Mouse (Mus musculus): ENCODE measurements around the gene Adamts17. TPM values are rescaled to one million over a fixed set of nuclear protein-coding genes. Genes with fewer than 3 reads are reported as not detected.

Adamts17 gene
- polyA plus RNA-seq, 1 experiment from 2014 or later, result 11.2 TPM

DNA sequence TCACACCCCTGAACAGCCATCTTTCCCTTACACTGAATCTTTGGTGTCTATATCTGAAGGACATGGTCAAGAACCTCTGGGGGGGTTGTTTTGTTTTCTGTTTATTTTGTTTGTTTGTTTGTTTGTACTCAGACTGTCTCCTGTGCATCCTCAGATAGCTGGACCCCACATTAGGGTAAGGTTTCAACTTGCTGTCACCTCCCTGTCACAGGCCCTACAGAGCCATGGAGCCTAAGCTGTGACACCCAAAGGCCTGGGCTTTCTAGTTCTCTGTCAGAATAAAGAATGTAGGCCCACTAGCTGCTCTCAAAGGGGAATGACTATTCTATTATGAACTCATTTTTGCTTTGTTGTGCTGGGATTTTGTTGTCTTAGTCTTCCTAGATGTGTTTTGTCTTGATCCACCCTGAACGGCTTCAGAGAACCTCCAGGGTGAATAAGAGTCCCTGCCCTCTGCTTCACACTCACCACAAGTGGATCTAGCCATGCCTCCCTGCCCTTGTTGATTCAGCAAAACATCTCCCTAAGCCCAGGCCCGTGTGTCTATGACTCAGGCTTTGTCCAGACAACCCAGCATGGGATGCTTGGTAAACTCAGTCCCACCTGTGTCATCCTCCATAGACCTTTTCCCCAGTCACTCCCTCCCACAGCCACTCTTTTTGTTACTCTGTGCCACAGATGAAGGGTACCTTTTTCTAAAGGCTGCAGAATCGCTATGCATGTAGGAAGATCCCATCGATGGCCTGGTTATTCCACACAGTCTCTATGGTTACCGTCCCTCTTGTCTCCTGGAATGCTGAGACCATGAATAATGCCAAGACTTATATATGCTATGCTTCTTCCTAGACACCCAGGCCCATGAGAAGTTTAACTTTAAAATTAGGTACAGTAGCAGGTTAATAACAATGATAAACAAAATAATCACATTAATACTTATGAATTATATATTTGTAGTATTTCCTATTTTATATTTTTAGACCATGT, 197.3 kb downstream of the Adamts17 start:
- no peak for ATAC-seq (ENCODE audit: low read depth)
- DNase-seq (ENCODE audit: low spot score), result no peak
- Histone ChIP-seq H3K9me3 (ENCODE audit: control insufficient read depth, low read length) (no peaks in the 10 kb centered on the region), H3K4me2 (ENCODE audit: low read depth, low read length) (no peak overlapping the region), H3K4me3 (ENCODE audit: low read depth, low read length) (no peak overlapping the region), H3K4me1 (ENCODE audit: control insufficient read depth, insufficient read depth, low read length) (peaks cover 5% of the 10 kb centered on the region), H3K36me3 (ENCODE audit: control insufficient read depth, insufficient read depth, low read length) (0 out of 2 replicates have a peak, but pooled peaks cover 4% of the 10 kb centered on the region), H3K27ac (replicated peaks; ENCODE audit: low read depth, low read length) (no peak overlapping the region), H3K27me3 (replicated peaks; ENCODE audit: control insufficient read depth, insufficient read depth, low read length) (no peaks in the 10 kb centered on the region), H3K9ac (ENCODE audit: low read depth, low read length) (no peak overlapping the region)
- 81% methylated on average over 5 of the region's 5 CpGs for WGBS

DNA sequence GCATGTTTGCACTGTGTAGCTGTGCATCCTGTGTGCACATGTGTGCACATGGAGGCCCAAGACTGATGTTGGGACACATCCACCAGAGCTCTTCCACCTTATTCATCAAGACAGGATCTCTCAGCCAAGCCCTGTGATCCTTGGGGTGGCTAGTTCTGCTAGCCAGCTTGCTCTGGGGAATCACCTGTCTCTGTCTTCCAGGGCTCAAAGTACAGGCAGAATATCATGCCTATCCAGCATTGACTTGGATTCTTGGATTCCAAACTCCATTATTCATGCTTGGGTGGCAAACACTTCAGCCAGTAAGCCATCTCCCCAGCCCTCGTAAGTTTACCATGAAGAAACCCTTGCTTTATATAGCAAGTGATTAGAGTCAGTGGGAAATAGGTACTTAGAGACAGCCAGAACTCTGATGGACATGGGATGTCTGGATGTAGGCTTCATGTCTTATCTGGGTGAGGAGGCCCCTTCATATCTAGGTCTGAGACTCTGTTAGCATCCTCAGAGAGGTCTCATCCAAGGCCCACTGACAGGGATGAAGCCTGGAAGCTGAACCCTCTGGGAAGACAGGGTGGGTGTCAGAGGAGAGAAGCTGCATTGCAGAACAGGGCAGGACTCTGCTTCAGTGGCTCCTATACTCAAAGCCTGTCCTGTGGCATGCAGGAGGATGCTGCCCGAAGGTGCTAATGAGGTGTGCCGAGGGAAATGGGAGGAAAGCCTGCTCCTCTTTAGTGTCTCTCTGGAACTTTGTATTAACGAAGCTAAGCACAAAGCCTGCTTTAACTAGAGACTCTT, 198.4 kb downstream of the Adamts17 start:
- H3K9me3 ChIP-seq (ENCODE audit: control insufficient read depth, low read length), result no peaks in the 10 kb centered on the region
- no peaks in the 10 kb centered on the region for H3K27me3 ChIP-seq (replicated peaks; ENCODE audit: control insufficient read depth, insufficient read depth, low read length)
- H3K4me2 ChIP-seq (ENCODE audit: low read depth, low read length), result no peak overlapping the region
- no peak overlapping the region for H3K4me3 ChIP-seq (ENCODE audit: low read depth, low read length)
- H3K9ac ChIP-seq (ENCODE audit: low read depth, low read length), result no peak overlapping the region
- no peaks in the 10 kb centered on the region for H3K36me3 ChIP-seq (ENCODE audit: control insufficient read depth, insufficient read depth, low read length)
- no peak for ATAC-seq (ENCODE audit: low read depth)
- H3K4me1 ChIP-seq (ENCODE audit: control insufficient read depth, insufficient read depth, low read length), result peaks cover 5% of the 10 kb centered on the region
- 80% methylated on average over 4 of the region's 4 CpGs for WGBS
- no peak overlapping the region for H3K27ac ChIP-seq (replicated peaks; ENCODE audit: low read depth, low read length)
- no peak for DNase-seq (ENCODE audit: low spot score)

DNA sequence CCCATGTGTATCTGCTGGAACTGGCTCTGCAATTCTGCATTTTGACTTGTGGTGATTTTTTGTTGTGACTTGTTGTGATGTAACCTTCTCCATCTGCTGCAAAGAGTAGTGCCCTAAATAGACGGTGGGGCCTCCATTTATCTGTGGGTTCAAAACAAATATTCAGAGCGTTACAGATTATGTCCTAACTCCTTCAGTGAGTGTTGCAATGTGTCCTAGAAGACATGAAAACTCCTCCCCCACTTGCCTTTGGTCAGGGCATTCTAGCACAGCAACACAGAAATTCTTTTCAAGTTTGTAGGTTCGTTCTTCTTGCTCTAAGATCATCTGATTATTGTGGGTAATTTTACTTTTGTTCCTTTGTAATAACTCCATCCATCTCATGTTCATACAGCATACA, 199.6 kb downstream of the Adamts17 start:
- DNase-seq (ENCODE audit: low spot score), result no peak
- WGBS, result 79% methylated on average over 3 of the region's 3 CpGs
- H3K4me2 ChIP-seq (ENCODE audit: low read depth, low read length), result no peak overlapping the region
- peaks cover 5% of the 10 kb centered on the region for H3K4me1 ChIP-seq (ENCODE audit: control insufficient read depth, insufficient read depth, low read length)
- ATAC-seq (ENCODE audit: low read depth), result no peak
- H3K9me3 ChIP-seq (ENCODE audit: control insufficient read depth, low read length), result no peaks in the 10 kb centered on the region
- no peaks in the 10 kb centered on the region for H3K27me3 ChIP-seq (replicated peaks; ENCODE audit: control insufficient read depth, insufficient read depth, low read length)
- no peak overlapping the region for H3K9ac ChIP-seq (ENCODE audit: low read depth, low read length)
- H3K27ac ChIP-seq (replicated peaks; ENCODE audit: low read depth, low read length), result no peak overlapping the region
- H3K36me3 ChIP-seq (ENCODE audit: control insufficient read depth, insufficient read depth, low read length), result 0 out of 2 replicates have a peak, but pooled peaks cover under 1% of the 10 kb centered on the region
- H3K4me3 ChIP-seq (ENCODE audit: low read depth, low read length), result no peak overlapping the region

DNA sequence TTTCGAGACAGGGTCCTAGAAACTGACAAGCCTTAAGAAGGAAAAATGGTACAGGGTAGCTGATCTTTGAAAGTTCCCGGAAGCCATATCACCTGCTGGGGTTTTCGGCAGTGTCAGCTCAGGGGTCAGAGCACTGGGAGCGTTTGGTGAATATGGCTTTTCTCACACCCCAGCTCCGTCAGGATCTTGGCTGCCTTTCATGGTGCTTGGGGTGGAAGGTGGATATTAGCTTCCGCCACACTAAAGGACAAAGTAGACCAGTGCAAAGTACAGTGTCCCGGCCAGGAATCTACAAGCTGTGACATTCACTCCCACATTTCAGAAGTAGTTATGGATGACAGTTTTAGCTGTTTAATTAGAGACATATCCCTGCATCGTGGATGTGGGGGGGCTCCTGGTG, 200.3 kb downstream of the Adamts17 start:
- ATAC-seq (ENCODE audit: low read depth) (no peak), DNase-seq (ENCODE audit: low spot score) (no peak)
- Histone ChIP-seq H3K27ac (replicated peaks; ENCODE audit: low read depth, low read length) (no peak overlapping the region), H3K4me3 (ENCODE audit: low read depth, low read length) (no peak overlapping the region), H3K36me3 (ENCODE audit: control insufficient read depth, insufficient read depth, low read length) (0 out of 2 replicates have a peak, but pooled peaks cover 4% of the 10 kb centered on the region), H3K4me1 (ENCODE audit: control insufficient read depth, insufficient read depth, low read length) (peaks cover 5% of the 10 kb centered on the region), H3K4me2 (ENCODE audit: low read depth, low read length) (no peak overlapping the region), H3K9ac (ENCODE audit: low read depth, low read length) (no peak overlapping the region), H3K9me3 (ENCODE audit: control insufficient read depth, low read length) (no peaks in the 10 kb centered on the region), H3K27me3 (replicated peaks; ENCODE audit: control insufficient read depth, insufficient read depth, low read length) (no peaks in the 10 kb centered on the region)
- 60% methylated on average over 8 of the region's 8 CpGs for WGBS

GRCm38 (mm10) chr7:67041685-67042084, 202.2 kb downstream of the Adamts17 start:
- no peak for DNase-seq (ENCODE audit: low spot score)
- H3K4me3 ChIP-seq (ENCODE audit: low read depth, low read length), result no peak overlapping the region
- ATAC-seq (ENCODE audit: low read depth), result no peak
- H3K4me1 ChIP-seq (ENCODE audit: control insufficient read depth, insufficient read depth, low read length), result peaks cover 5% of the 10 kb centered on the region
- no peak overlapping the region for H3K9ac ChIP-seq (ENCODE audit: low read depth, low read length)
- no peaks in the 10 kb centered on the region for H3K27me3 ChIP-seq (replicated peaks; ENCODE audit: control insufficient read depth, insufficient read depth, low read length)
- WGBS, result 96% methylated on average over 3 of the region's 3 CpGs
- H3K36me3 ChIP-seq (ENCODE audit: control insufficient read depth, insufficient read depth, low read length), result 0 out of 2 replicates have a peak, but pooled peaks cover 4% of the 10 kb centered on the region
- H3K27ac ChIP-seq (replicated peaks; ENCODE audit: low read depth, low read length), result no peak overlapping the region
- no peaks in the 10 kb centered on the region for H3K9me3 ChIP-seq (ENCODE audit: control insufficient read depth, low read length)
- no peak overlapping the region for H3K4me2 ChIP-seq (ENCODE audit: low read depth, low read length)

- H3K36me3 ChIP-seq (ENCODE audit: control insufficient read depth, insufficient read depth, low read length), result 0 out of 2 replicates have a peak, but pooled peaks cover 4% of the 10 kb centered on the region
- WGBS, result 80% methylated on average over 15 of the region's 15 CpGs
- no peak for DNase-seq (ENCODE audit: low spot score)
Observed at GRCm38 (mm10) chr7:67044121-67044817, 204.7 kb downstream of the Adamts17 start.

GRCm38 (mm10) chr7:67045202-67045601, 205.7 kb downstream of the Adamts17 start:
- Histone ChIP-seq H3K4me2 (ENCODE audit: low read depth, low read length) (no peak overlapping the region), H3K36me3 (ENCODE audit: control insufficient read depth, insufficient read depth, low read length) (0 out of 2 replicates have a peak, but pooled peaks cover 4% of the 10 kb centered on the region), H3K27me3 (replicated peaks; ENCODE audit: control insufficient read depth, insufficient read depth, low read length) (no peaks in the 10 kb centered on the region), H3K4me3 (ENCODE audit: low read depth, low read length) (no peak overlapping the region), H3K4me1 (ENCODE audit: control insufficient read depth, insufficient read depth, low read length) (no peaks in the 10 kb centered on the region), H3K27ac (replicated peaks; ENCODE audit: low read depth, low read length) (no peak overlapping the region), H3K9me3 (ENCODE audit: control insufficient read depth, low read length) (no peaks in the 10 kb centered on the region), H3K9ac (ENCODE audit: low read depth, low read length) (no peak overlapping the region)
- no peak for ATAC-seq (ENCODE audit: low read depth)
- no peak for DNase-seq (ENCODE audit: low spot score)
- 93% methylated on average over 6 of the region's 6 CpGs for WGBS

More at GRCm38 (mm10) chr7:67044121-67044817, 204.7 kb downstream of the Adamts17 start:
- H3K27me3 ChIP-seq (replicated peaks; ENCODE audit: control insufficient read depth, insufficient read depth, low read length), result no peaks in the 10 kb centered on the region
- H3K4me3 ChIP-seq (ENCODE audit: low read depth, low read length), result no peak overlapping the region
- no peak overlapping the region; the same call in 1 of the 2 replicates for H3K27ac ChIP-seq (replicated peaks; ENCODE audit: low read depth, low read length)
- peaks cover 5% of the 10 kb centered on the region for H3K4me1 ChIP-seq (ENCODE audit: control insufficient read depth, insufficient read depth, low read length)
- no peak; the same call in 1 of the 2 replicates for ATAC-seq (ENCODE audit: low read depth)
- no peak overlapping the region for H3K4me2 ChIP-seq (ENCODE audit: low read depth, low read length)
- no peak overlapping the region for H3K9ac ChIP-seq (ENCODE audit: low read depth, low read length)
- H3K9me3 ChIP-seq (ENCODE audit: control insufficient read depth, low read length), result no peaks in the 10 kb centered on the region

DNA sequence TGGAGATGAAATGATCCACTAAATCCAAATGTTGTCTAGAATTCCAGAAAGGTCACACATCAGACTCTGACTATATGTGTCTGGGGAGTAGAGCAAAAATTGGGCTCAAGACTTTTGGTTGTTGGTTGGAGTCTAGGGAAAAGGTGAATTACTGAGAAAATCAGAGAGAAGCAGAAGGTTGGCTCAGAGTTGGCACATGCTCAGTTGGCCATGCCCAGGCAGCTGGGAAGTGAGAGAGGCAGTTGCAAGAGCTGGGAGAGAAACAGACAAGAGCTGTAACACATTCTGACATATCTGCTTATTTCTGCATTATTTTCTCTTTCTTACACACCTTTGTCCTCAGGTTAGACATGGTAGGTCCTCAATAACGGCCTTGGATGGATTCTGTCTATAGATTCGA, 209.7 kb downstream of the Adamts17 start:
- DNase-seq (ENCODE audit: low spot score), result no peak
- Histone ChIP-seq H3K4me1 (ENCODE audit: control insufficient read depth, insufficient read depth, low read length) (no peaks in the 10 kb centered on the region), H3K4me2 (ENCODE audit: low read depth, low read length) (no peak overlapping the region), H3K36me3 (ENCODE audit: control insufficient read depth, insufficient read depth, low read length) (0 out of 2 replicates have a peak, but pooled peaks cover 7% of the 10 kb centered on the region), H3K9me3 (ENCODE audit: control insufficient read depth, low read length) (no peaks in the 10 kb centered on the region), H3K4me3 (ENCODE audit: low read depth, low read length) (no peak overlapping the region), H3K27ac (replicated peaks; ENCODE audit: low read depth, low read length) (no peak overlapping the region), H3K27me3 (replicated peaks; ENCODE audit: control insufficient read depth, insufficient read depth, low read length) (no peaks in the 10 kb centered on the region), H3K9ac (ENCODE audit: low read depth, low read length) (no peak overlapping the region)
- no peak for ATAC-seq (ENCODE audit: low read depth)
- WGBS, result 87% methylated on average over 2 of the region's 2 CpGs
